Mouse (Mus musculus): ENCODE results near the gene Cela2a. TPM values are rescaled to one million over a fixed set of nuclear protein-coding genes. Genes with fewer than 3 reads are reported as not detected.

The Cela2a gene
- 35.6 and 65.3 TPM in 2 replicates for polyA plus RNA-seq (2015; fragmentation: Nextera tagmentation; extraction: Ambion mirVana)

DNA sequence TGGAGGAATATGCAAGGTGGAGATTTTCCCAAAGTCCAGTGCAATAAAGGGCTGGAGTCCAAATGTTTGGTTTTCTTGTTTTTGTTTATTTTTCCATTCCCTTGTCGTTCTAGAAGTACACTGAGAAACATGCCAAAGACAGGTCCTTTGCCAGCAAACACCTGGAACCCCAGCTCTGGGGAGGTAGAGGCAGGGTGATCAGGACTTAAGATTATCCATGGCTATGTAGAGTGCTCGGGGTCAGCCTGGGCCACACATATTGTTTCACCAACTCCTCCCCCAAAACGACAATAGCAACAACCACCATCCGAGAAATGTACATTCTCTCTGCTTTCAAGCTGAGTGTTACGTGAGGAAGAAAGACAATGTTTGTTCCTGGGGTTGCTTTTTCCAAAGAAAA lies at the start of gene Cela2a:
TSS of gene Cela2a (minus strand) at position 101 of the 400 bp plus-strand sequence.
- no peak within 1 kb of the TSS for H3K27ac ChIP-seq (ENCODE audit: low read depth, low read length)
- H3K4me3 ChIP-seq (ENCODE audit: low read depth, low read length): no peak within 1 kb of the TSS
- no peak for TF ChIP-seq CTCF (IDR thresholded peaks at IDR 0.05; ENCODE audit: low read depth)
- H3K4me2 ChIP-seq (replicated peaks; ENCODE audit: low read depth): no peak within 1 kb of the TSS
- no peaks in the 10 kb centered on the region for H3K9me3 ChIP-seq (ENCODE audit: control insufficient read depth)
- 54% methylated on average over 5 of the region's 5 CpGs for WGBS
- no peaks in the 10 kb centered on the region for H3K36me3 ChIP-seq (ENCODE audit: control insufficient read depth, insufficient read depth)
- no peak within 1 kb of the TSS for H3K9ac ChIP-seq (ENCODE audit: low read depth, low read length)
- no peaks in the 10 kb centered on the region for H3K27me3 ChIP-seq (replicated peaks; ENCODE audit: control insufficient read depth, insufficient read depth, low read length)
- ATAC-seq: no peak
- no peaks in the 10 kb centered on the region for H3K4me1 ChIP-seq (replicated peaks; ENCODE audit: control insufficient read depth, insufficient read depth, low read length)

GRCm38 (mm10) chr4:141875481-141876108 lies 49.6 kb upstream of the Cela2a start:
- no peaks in the 10 kb centered on the region for H3K27me3 ChIP-seq (replicated peaks; ENCODE audit: control insufficient read depth, insufficient read depth, low read length)
- H3K36me3 ChIP-seq (ENCODE audit: control insufficient read depth, insufficient read depth): 0 out of 2 replicates have a peak, but pooled peaks cover 5% of the 10 kb centered on the region
- no peaks in the 10 kb centered on the region for H3K9me3 ChIP-seq (ENCODE audit: control insufficient read depth)
- peaks cover 14% of the 10 kb centered on the region for H3K4me1 ChIP-seq (replicated peaks; ENCODE audit: control insufficient read depth, insufficient read depth, low read length)
- no peak overlapping the region for H3K27ac ChIP-seq (ENCODE audit: low read depth, low read length)
- no peak overlapping the region for H3K9ac ChIP-seq (ENCODE audit: low read depth, low read length)
- H3K4me3 ChIP-seq (ENCODE audit: low read depth, low read length): 0 out of 2 replicates have a peak overlapping the region, but pooled peaks have one; percentile 93
- WGBS: 40% methylated on average over 8 of the region's 8 CpGs
- H3K4me2 ChIP-seq (replicated peaks; ENCODE audit: low read depth): peak overlapping the region; percentile 93
- TF ChIP-seq CTCF (IDR thresholded peaks at IDR 0.05; ENCODE audit: low read depth): 0 out of 2 replicates have a peak, but pooled peaks have one; percentile 22
- ATAC-seq: no peak

GRCm38 (mm10) chr4:141874601-141875460 lies 48.9 kb upstream of the Cela2a start, which contains the start of gene Efhd2:
Gene Efhd2 (minus strand): TSS chr4:141874920.
- H3K4me1 ChIP-seq (replicated peaks; ENCODE audit: control insufficient read depth, insufficient read depth, low read length): peaks cover 21% of the 10 kb centered on the region
- peak; percentile 64 for ATAC-seq
- WGBS: under 1% methylated on average over 70 of the region's 73 CpGs

DNA sequence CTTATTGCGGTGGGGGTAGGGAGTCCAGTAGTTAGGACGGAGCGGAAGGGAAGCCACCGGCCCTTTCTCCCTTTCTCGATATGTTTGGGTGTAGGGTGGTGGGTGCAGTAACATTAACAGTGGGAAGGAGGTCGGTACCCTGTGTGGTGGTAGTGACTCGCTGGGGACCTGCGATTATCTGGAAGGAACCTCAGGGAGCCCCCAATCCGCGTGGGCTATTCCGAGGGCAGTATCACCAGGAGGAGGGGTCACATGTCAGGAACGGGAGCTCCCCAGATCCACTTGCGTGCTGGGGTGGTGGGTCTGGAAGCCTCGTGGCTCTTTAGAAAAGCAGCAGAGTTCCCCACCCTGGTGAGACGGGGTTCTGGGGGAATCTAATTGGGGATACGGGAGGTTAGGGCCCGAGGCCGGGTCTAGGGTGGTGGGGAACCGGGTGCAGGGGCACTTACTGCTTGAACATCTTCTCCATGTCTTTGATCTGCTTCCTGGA lies 48.2 kb upstream of the Cela2a start:
- Histone ChIP-seq H3K9ac (ENCODE audit: low read depth, low read length) (peak overlapping the region; percentile 91), H3K4me2 (replicated peaks; ENCODE audit: low read depth) (peak overlapping the region; percentile 93), H3K27me3 (replicated peaks; ENCODE audit: control insufficient read depth, insufficient read depth, low read length) (no peaks in the 10 kb centered on the region), H3K36me3 (ENCODE audit: control insufficient read depth, insufficient read depth) (peaks cover 18% of the 10 kb centered on the region; the same call in 1 of the 2 replicates), H3K27ac (ENCODE audit: low read depth, low read length) (peak overlapping the region; percentile 93), H3K9me3 (ENCODE audit: control insufficient read depth) (no peaks in the 10 kb centered on the region), H3K4me3 (ENCODE audit: low read depth, low read length) (peak overlapping the region; percentile 93), H3K4me1 (replicated peaks; ENCODE audit: control insufficient read depth, insufficient read depth, low read length) (peaks cover 22% of the 10 kb centered on the region)
- 1% methylated on average over 19 of the region's 19 CpGs for WGBS
- ATAC-seq: no peak
- TF ChIP-seq CTCF (IDR thresholded peaks at IDR 0.05; ENCODE audit: low read depth): no peak

More at GRCm38 (mm10) chr4:141874601-141875460, 48.9 kb upstream of the Cela2a start, which contains the start of gene Efhd2:
- peaks cover 13% of the 10 kb centered on the region; the same call in 1 of the 2 replicates for H3K36me3 ChIP-seq (ENCODE audit: control insufficient read depth, insufficient read depth)
- H3K27ac ChIP-seq (ENCODE audit: low read depth, low read length): peak within 1 kb of the TSS; percentile 93
- H3K9me3 ChIP-seq (ENCODE audit: control insufficient read depth): no peaks in the 10 kb centered on the region
- H3K4me2 ChIP-seq (replicated peaks; ENCODE audit: low read depth): peak within 1 kb of the TSS; percentile 93
- peak within 1 kb of the TSS; percentile 91 for H3K9ac ChIP-seq (ENCODE audit: low read depth, low read length)
- TF ChIP-seq CTCF (IDR thresholded peaks at IDR 0.05; ENCODE audit: low read depth): peak; percentile 51
- H3K27me3 ChIP-seq (replicated peaks; ENCODE audit: control insufficient read depth, insufficient read depth, low read length): no peaks in the 10 kb centered on the region
- H3K4me3 ChIP-seq (ENCODE audit: low read depth, low read length): peak within 1 kb of the TSS; percentile 93

DNA sequence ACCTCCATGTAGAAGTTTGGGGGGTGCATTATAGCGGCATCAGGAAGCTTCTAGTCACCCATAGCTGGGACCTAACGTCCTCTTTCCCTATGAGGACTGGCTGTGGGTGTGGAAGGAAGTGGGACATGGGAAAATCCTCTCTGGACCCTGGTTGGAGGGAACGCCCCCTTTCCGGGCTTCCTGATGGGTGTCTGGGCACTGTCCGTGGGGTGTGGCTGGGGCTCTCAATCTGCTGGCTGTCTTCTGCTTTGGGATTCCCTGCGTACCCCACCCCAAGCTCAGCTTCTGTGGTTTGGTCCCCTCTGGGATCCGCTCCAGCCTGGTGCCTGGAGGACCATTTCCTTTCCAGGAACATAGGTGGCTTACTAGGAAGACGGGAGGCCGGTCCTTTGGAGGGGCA lies 47.0 kb upstream of the Cela2a start:
- Histone ChIP-seq H3K36me3 (ENCODE audit: control insufficient read depth, insufficient read depth) (peaks cover 27% of the 10 kb centered on the region), H3K4me2 (replicated peaks; ENCODE audit: low read depth) (peak overlapping the region; percentile 93), H3K9me3 (ENCODE audit: control insufficient read depth) (no peaks in the 10 kb centered on the region), H3K27me3 (replicated peaks; ENCODE audit: control insufficient read depth, insufficient read depth, low read length) (no peaks in the 10 kb centered on the region), H3K27ac (ENCODE audit: low read depth, low read length) (peak overlapping the region; percentile 93), H3K4me1 (replicated peaks; ENCODE audit: control insufficient read depth, insufficient read depth, low read length) (peaks cover 22% of the 10 kb centered on the region), H3K4me3 (ENCODE audit: low read depth, low read length) (peak overlapping the region; percentile 93), H3K9ac (ENCODE audit: low read depth, low read length) (peak overlapping the region; percentile 91)
- ATAC-seq: peak; percentile 7; the same call in 1 of the 2 replicates
- TF ChIP-seq CTCF (IDR thresholded peaks at IDR 0.05; ENCODE audit: low read depth): no peak
- WGBS: 42% methylated on average over 9 of the region's 9 CpGs

GRCm38 (mm10) chr4:141871909-141872308 lies 45.9 kb upstream of the Cela2a start:
- ATAC-seq: no peak
- peak overlapping the region; percentile 93 for H3K4me3 ChIP-seq (ENCODE audit: low read depth, low read length)

More at GRCm38 (mm10) chr4:141871909-141872308, 45.9 kb upstream of the Cela2a start:
- Histone ChIP-seq H3K27me3 (replicated peaks; ENCODE audit: control insufficient read depth, insufficient read depth, low read length) (no peaks in the 10 kb centered on the region), H3K27ac (ENCODE audit: low read depth, low read length) (peak overlapping the region; percentile 93), H3K4me1 (replicated peaks; ENCODE audit: control insufficient read depth, insufficient read depth, low read length) (peaks cover 25% of the 10 kb centered on the region), H3K9me3 (ENCODE audit: control insufficient read depth) (no peaks in the 10 kb centered on the region), H3K9ac (ENCODE audit: low read depth, low read length) (peak overlapping the region; percentile 40), H3K36me3 (ENCODE audit: control insufficient read depth, insufficient read depth) (peaks cover 29% of the 10 kb centered on the region), H3K4me2 (replicated peaks; ENCODE audit: low read depth) (peak overlapping the region; percentile 93)
- 37% methylated on average over 9 of the region's 9 CpGs for WGBS
- TF ChIP-seq CTCF (IDR thresholded peaks at IDR 0.05; ENCODE audit: low read depth): no peak

Measured in intestine, postnatal 0 days (tissue).